Mouse (Mus musculus) kidney, embryonic 15.5 days (tissue): ENCODE data around the gene Prickle3. TPM values are rescaled to one million over a fixed set of nuclear protein-coding genes. Genes with fewer than 3 reads are reported as not detected.

Source experiments
- ATAC-seq: fragments of 200-750 bp; cut with Nextera tagmentation; replicated peaks from 2 replicates; pipeline ENCODE4 v1.8.0; 2017; ENCODE audit warnings: moderate TSS enrichment; ENCODE audit not compliant: low FRiP score
- H3K27ac ChIP-seq: fragments of 300-500 bp; sonication (generic); 2 replicates; pipeline ENCODE4 v1.5.1; 2015; ENCODE audit warnings: mild to moderate bottlenecking, inconsistent platforms
- H3K27me3 ChIP-seq: fragments of 300-500 bp; sonication (generic); 2 replicates; pipeline ENCODE4 v1.6.1; 2015; ENCODE audit warnings: inconsistent platforms
- H3K36me3 ChIP-seq: fragments of 300-500 bp; sonication (generic); 2 replicates; pipeline ENCODE4 v1.6.1; 2015; ENCODE audit warnings: inconsistent platforms
- H3K4me1 ChIP-seq: fragments of 300-500 bp; sonication (generic); 2 replicates; pipeline ENCODE4 v1.6.1; 2015; ENCODE audit warnings: inconsistent platforms
- H3K4me2 ChIP-seq: fragments of 300-500 bp; sonication (generic); 2 replicates; pipeline ENCODE4 v1.6.1; 2015; ENCODE audit warnings: moderate library complexity, mild to moderate bottlenecking, inconsistent platforms
- H3K4me3 ChIP-seq: fragments of 300-500 bp; sonication (generic); replicated peaks from 2 replicates; pipeline ENCODE4 v1.5.1; 2015; ENCODE audit warnings: mild to moderate bottlenecking, inconsistent platforms
- H3K9ac ChIP-seq: fragments of 300-500 bp; sonication (generic); 2 replicates; pipeline ENCODE4 v1.6.1; 2015; ENCODE audit warnings: mild to moderate bottlenecking, inconsistent platforms
- H3K9me3 ChIP-seq: fragments of 300-500 bp; sonication (generic); replicated peaks from 2 replicates; pipeline ENCODE4 v1.6.1; 2016; ENCODE audit warnings: inconsistent platforms
- WGBS: fragments of 180-500 bp; shearing (Covaris S2); methylation state at CpG from one replicate; pipeline ENCODE4 v1.1.7; 2015; ENCODE audit warnings: mixed read lengths; 5-methylcytosine and 5-hydroxymethylcytosine counted together
- polyA plus RNA-seq: library from polyadenylated mRNA; unstranded; fragments of >200 nt; fragmentation: Nextera tagmentation; extraction: Ambion mirVana; gene quantifications from 2 replicates; pipeline ENCODE4 v1.2.1, GENCODE M21; 2015

The Prickle3 gene
- polyA plus RNA-seq, 1 experiment from 2014 or later = 13.2 TPM

DNA sequence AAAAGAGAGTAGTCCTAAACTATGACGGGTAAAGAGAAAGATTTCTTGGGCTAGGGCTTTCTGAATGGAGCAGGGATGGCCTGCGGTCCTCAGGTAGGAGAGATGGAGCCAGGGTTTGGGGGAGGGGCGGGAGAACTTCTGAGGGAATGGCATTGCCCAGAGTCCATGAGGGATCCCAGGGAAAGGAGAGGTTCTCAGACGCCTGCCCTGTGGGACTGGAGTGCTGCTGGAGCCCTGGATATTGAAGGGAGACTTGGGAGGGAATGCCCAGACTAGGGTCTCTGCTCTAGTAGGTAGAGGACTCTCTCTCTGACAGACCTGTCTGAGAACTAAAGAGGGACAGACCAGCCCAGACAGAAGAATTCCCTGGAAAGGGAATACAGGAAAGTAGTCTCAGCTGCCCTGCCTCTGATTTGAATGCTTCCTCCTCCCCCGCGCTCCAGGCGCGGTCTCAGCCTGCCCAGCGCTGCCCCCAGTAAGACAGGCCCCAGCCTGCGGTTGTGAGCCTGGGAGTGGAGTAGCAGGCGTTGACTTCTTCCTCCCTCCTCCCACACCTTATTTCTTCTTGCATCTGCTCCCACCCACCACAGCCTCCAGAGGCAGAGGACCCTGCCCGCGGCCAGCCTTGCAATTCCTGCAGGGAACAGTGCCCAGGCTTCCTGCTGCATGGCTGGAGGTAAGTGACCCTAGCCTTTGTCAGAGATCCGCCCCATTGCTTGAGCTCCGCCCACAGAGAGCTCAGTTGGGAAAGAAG, 1.1 kb downstream of the Prickle3 start:
- Histone ChIP-seq H3K4me3 (peak overlapping the region; percentile 57), H3K36me3 (0 out of 2 replicates have a peak, but pooled peaks cover 5% of the 10 kb centered on the region), H3K27me3 (no peaks in the 10 kb centered on the region), H3K4me1 (peaks cover 14% of the 10 kb centered on the region; the same call in 1 of the 2 replicates), H3K9me3 (no peaks in the 10 kb centered on the region), H3K27ac (peak overlapping the region; percentile 89), H3K4me2 (peak overlapping the region; percentile 65), H3K9ac (peak overlapping the region; percentile 50; the same call in 1 of the 2 replicates)
- peak; percentile 88 for ATAC-seq
- WGBS = 20% methylated on average over 15 of the region's 15 CpGs

- H3K27me3 ChIP-seq = no peaks in the 10 kb centered on the region
- H3K9ac ChIP-seq = no peak overlapping the region
- peaks cover 14% of the 10 kb centered on the region; the same call in 1 of the 2 replicates for H3K4me1 ChIP-seq
- H3K27ac ChIP-seq = peak overlapping the region; percentile 89
- H3K36me3 ChIP-seq = peaks cover 12% of the 10 kb centered on the region; the same call in 1 of the 2 replicates
- peak overlapping the region; percentile 57 for H3K4me3 ChIP-seq
- no peaks in the 10 kb centered on the region for H3K9me3 ChIP-seq
- 40% methylated on average over 11 of the region's 11 CpGs for WGBS
- ATAC-seq = peak; percentile 50
- H3K4me2 ChIP-seq = peak overlapping the region; percentile 65
Observed at GRCm38 (mm10) chrX:7658785-7659589, 1.9 kb downstream of the Prickle3 start.

DNA sequence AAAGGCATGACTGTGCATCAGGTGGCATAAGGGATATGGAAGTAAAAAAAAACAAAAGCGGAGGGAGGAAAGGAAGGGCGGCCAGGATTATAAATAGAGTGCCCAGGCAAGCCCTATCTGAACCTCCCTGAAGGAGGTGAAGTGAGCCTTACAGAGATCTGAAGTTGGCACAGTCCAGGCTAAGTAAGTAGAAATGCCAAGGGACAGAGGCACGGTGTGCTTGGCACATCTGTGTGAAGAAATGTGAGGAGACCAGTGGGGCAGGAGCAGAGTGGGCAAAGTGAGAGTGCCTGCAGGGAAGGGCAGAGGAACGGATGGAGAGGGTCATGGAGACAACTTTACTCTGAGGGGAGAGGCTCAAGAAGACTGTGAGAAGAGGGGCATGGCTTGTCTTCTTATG, 4.0 kb downstream of the Prickle3 start:
- ATAC-seq = no peak
- WGBS = 81% methylated on average over 4 of the region's 4 CpGs
- Histone ChIP-seq H3K4me3 (no peak overlapping the region), H3K9ac (no peak overlapping the region), H3K4me2 (no peak overlapping the region), H3K36me3 (peaks cover 24% of the 10 kb centered on the region), H3K4me1 (peaks cover 14% of the 10 kb centered on the region; the same call in 1 of the 2 replicates), H3K9me3 (no peaks in the 10 kb centered on the region), H3K27me3 (no peaks in the 10 kb centered on the region), H3K27ac (no peak overlapping the region)

DNA sequence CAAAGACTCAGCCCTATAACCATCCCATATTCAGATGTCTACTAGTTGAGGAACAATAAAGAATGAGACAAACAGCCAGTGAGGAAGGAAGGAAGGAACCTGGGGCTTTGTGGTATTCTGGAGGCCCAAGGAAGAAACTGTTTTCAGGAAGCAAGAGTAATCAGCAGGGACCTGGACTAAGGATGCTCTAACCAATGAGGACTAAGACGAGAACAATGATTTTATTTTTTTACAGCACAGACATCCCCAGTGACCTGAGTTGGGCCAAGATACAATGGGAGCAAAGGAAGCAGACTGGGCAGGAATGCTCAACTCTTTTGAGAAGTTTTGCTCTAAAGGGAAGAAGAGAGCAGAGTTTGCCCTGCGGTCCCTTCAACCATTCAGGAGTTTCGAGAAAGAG, 5.9 kb downstream of the Prickle3 start:
- H3K36me3 ChIP-seq = peaks cover 39% of the 10 kb centered on the region
- H3K27ac ChIP-seq = peak overlapping the region; percentile 51; the same call in 1 of the 2 replicates
- ATAC-seq = no peak
- WGBS = 81% methylated on average over 3 of the region's 3 CpGs
- H3K4me2 ChIP-seq = no peak overlapping the region
- no peaks in the 10 kb centered on the region for H3K27me3 ChIP-seq
- no peak overlapping the region for H3K9ac ChIP-seq
- H3K9me3 ChIP-seq = no peaks in the 10 kb centered on the region
- H3K4me1 ChIP-seq = peaks cover 11% of the 10 kb centered on the region; the same call in 1 of the 2 replicates
- H3K4me3 ChIP-seq = no peak overlapping the region

DNA sequence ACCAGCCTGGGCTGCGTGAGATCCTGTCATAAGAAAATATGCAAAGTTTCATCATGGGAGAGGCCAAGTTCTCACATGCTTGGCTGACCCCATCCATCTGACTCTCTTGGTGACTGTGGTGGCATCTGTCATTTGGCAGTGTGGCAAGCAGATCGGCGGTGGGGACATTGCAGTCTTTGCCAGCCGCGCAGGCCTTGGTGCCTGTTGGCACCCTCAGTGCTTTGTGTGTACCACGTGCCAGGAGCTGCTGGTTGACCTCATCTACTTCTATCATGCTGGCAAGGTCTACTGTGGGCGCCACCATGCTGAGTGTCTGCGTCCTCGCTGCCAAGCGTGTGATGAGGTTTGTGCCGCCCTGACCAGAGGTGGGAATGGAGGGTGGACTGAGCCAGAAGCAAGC, 7.7 kb downstream of the Prickle3 start:
- Histone ChIP-seq H3K4me3 (no peak overlapping the region), H3K4me2 (no peak overlapping the region), H3K4me1 (no peaks in the 10 kb centered on the region), H3K9me3 (no peaks in the 10 kb centered on the region), H3K27me3 (no peaks in the 10 kb centered on the region), H3K9ac (no peak overlapping the region), H3K27ac (no peak overlapping the region), H3K36me3 (peaks cover 46% of the 10 kb centered on the region)
- WGBS = 90% methylated on average over 11 of the region's 11 CpGs
- no peak for ATAC-seq

GRCm38 (mm10) chrX:7665739-7666502, 8.9 kb downstream of the Prickle3 start:
- no peaks in the 10 kb centered on the region for H3K4me1 ChIP-seq
- peaks cover 41% of the 10 kb centered on the region for H3K36me3 ChIP-seq
- no peak overlapping the region for H3K4me2 ChIP-seq
- no peak for ATAC-seq
- no peaks in the 10 kb centered on the region for H3K27me3 ChIP-seq
- no peak overlapping the region for H3K4me3 ChIP-seq
- no peaks in the 10 kb centered on the region for H3K9me3 ChIP-seq
- H3K9ac ChIP-seq = no peak overlapping the region
- 73% methylated on average over 21 of the region's 21 CpGs for whole genome bisulfite sequencing
- H3K27ac ChIP-seq = no peak overlapping the region

DNA sequence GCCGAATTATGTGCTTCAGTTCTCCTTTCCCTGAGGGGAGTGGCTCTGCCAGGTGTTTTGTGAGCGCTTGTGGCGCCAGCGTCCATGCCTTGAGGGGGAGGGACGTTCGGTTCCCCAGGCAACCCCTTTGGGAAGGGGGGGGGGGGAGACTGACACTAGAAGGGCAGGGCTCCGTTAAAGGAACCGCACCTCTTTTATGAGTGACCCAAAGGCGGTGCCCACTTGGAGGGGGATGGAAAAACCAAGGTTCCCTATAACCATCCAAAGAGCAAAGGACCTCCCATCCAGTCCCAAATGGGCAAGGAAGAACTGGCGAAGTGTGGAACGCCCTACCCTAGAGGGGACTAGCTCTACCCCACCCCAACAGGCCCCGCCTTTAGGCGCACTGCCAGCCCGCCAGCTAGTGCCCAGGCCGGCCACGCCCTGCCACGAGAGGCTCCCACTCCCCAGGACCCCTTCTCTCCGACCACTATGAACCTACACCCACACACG, 13.4 kb downstream of the Prickle3 start:
- H3K36me3 ChIP-seq = peaks cover 25% of the 10 kb centered on the region
- WGBS = 20% methylated on average over 17 of the region's 19 CpGs
- peaks cover 27% of the 10 kb centered on the region for H3K4me1 ChIP-seq
- peak overlapping the region; percentile 52 for H3K9ac ChIP-seq
- peak overlapping the region; percentile 53 for H3K4me3 ChIP-seq
- H3K4me2 ChIP-seq = peak overlapping the region; percentile 62
- peak; percentile 79 for ATAC-seq
- H3K27ac ChIP-seq = peak overlapping the region; percentile 91
- no peaks in the 10 kb centered on the region for H3K27me3 ChIP-seq
- no peaks in the 10 kb centered on the region for H3K9me3 ChIP-seq

- Histone ChIP-seq H3K27ac (peak within 1 kb of the TSS; percentile 91), H3K36me3 (peaks cover 23% of the 10 kb centered on the region), H3K4me3 (peak within 1 kb of the TSS; percentile 53), H3K27me3 (no peaks in the 10 kb centered on the region), H3K4me1 (peaks cover 27% of the 10 kb centered on the region), H3K4me2 (peak within 1 kb of the TSS; percentile 62), H3K9ac (peak within 1 kb of the TSS; percentile 52), H3K9me3 (no peaks in the 10 kb centered on the region)
- ATAC-seq = peak; percentile 40
- WGBS = 23% methylated on average over 35 of the region's 36 CpGs
Observed at GRCm38 (mm10) chrX:7670921-7671623, 14.0 kb downstream of the Prickle3 start, which contains the start of gene Plp2. TSS of gene Plp2 (minus strand) at chrX:7671390.

DNA sequence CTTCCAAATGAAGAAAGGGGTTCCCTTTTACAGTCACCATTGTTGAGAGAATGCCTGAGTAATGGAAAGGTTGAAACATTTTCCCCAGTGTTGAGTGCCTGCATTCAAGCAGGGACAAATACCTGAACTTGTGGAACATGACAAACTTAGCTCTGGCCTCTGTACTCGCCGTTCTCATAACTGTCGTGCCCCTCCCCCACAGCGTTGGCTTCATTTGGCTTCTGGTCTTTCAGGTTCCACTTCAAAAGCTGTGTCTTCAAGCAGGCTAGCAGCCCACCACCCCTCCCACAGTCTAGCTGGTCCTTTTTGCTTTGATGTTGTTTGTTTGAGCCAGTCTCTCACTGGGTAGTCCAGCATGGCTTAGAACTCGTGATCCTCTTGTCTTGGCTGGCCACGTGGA, 15.7 kb downstream of the Prickle3 start:
- 38% methylated on average over 6 of the region's 6 CpGs for WGBS
- H3K4me3 ChIP-seq = no peak overlapping the region
- 0 out of 2 replicates have a peak overlapping the region, but pooled peaks have one; percentile 87 for H3K27ac ChIP-seq
- H3K27me3 ChIP-seq = no peaks in the 10 kb centered on the region
- peaks cover 27% of the 10 kb centered on the region for H3K4me1 ChIP-seq
- H3K9me3 ChIP-seq = no peaks in the 10 kb centered on the region
- H3K36me3 ChIP-seq = 0 out of 2 replicates have a peak, but pooled peaks cover 7% of the 10 kb centered on the region
- H3K9ac ChIP-seq = no peak overlapping the region
- no peak overlapping the region for H3K4me2 ChIP-seq
- no peak for ATAC-seq

- no peaks in the 10 kb centered on the region for H3K27me3 ChIP-seq
- ATAC-seq = peak; percentile 27
- H3K4me3 ChIP-seq = peak overlapping the region; percentile 32
- H3K9ac ChIP-seq = no peak overlapping the region
- peaks cover 27% of the 10 kb centered on the region for H3K4me1 ChIP-seq
- 0 out of 2 replicates have a peak, but pooled peaks cover 5% of the 10 kb centered on the region for H3K36me3 ChIP-seq
- H3K9me3 ChIP-seq = no peaks in the 10 kb centered on the region
- WGBS = 26% methylated on average over 12 of the region's 12 CpGs
- peak overlapping the region; percentile 61 for H3K4me2 ChIP-seq
- peak overlapping the region; percentile 87 for H3K27ac ChIP-seq
Observed at GRCm38 (mm10) chrX:7673578-7674281, 16.7 kb downstream of the Prickle3 start.
